18 mouse cellular contexts compared by ENCODE assay signal in the genomic region with DNA sequence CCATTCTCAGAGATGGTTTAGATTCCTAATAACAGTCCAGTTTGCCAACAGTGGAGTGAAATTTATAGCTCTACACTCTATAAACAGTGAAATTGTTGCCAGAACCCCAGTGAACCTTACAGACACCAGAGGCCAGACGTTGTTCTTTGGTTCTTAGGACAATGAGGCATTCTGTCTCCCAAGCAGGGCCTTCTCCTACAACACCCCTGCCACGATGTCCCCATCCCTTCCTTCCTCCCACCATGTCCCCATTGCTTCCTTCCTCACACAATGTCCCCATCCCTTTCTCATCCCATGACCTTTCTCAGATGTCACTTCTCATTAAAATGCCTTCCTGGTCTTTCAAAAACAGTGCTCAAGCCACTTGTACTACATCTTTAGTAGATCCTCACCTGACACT. TPM values are rescaled to one million over a fixed set of nuclear protein-coding genes. Genes with fewer than 3 reads are reported as not detected.
"Had no signal": no experiment of that assay in that cellular context is flagged by ENCODE, and none has a peak within 500 bp of the region (broad histone marks: within the 10 kb centered on the region; RNA-seq: fewer than 3 reads in every experiment).

No protein-coding gene starts in this region.

- H3K4me2 ChIP-seq: liver, embryonic 13.5 days; lung, embryonic 15.5 days; midbrain, embryonic 13.5 days; neural tube, embryonic 13.5 days had no signal

- H3K4me1 ChIP-seq: liver, embryonic 13.5 days had no signal

- H3K27ac ChIP-seq: left cerebral cortex, adult 2 months; liver, embryonic 13.5 days; macrophage; midbrain, embryonic 10.5 days; midbrain, embryonic 13.5 days; neural tube, embryonic 13.5 days had no signal

- H3K4me3 ChIP-seq: left cerebral cortex, adult 2 months; liver, embryonic 13.5 days; lung, embryonic 15.5 days; megakaryocyte, embryonic 14.5 days; midbrain, embryonic 10.5 days; midbrain, embryonic 13.5 days; myocyte; neural tube, embryonic 13.5 days had no signal

- H3K36me3 ChIP-seq: liver, embryonic 13.5 days; lung, embryonic 15.5 days; midbrain, embryonic 10.5 days; midbrain, embryonic 13.5 days; neural tube, embryonic 13.5 days had no signal

- H3K9me3 ChIP-seq: liver, embryonic 13.5 days; lung, embryonic 15.5 days; megakaryocyte, embryonic 14.5 days; midbrain, embryonic 10.5 days; midbrain, embryonic 13.5 days; neural tube, embryonic 13.5 days had no signal

- DNase-seq: kidney, adult 18-20 months; kidney, adult 9 months; liver, embryonic 13.5 days; thymus, adult 2 months; thymus, postnatal 14 days; thymus, postnatal 4 days had no signal

- H3K9ac ChIP-seq: liver, embryonic 13.5 days; lung, embryonic 15.5 days; midbrain, embryonic 13.5 days; neural tube, embryonic 13.5 days had no signal

- ATAC-seq: midbrain, embryonic 13.5 days; midbrain, embryonic 16.5 days had no signal

- H3K27me3 ChIP-seq: liver, embryonic 13.5 days; lung, embryonic 15.5 days; midbrain, embryonic 13.5 days; neural tube, embryonic 13.5 days had no signal

RNA-seq across cellular contexts. Expression of gene Apod, which starts 3.8 kb away (rescaled TPM):
- total RNA-seq: liver, adult 2 months; monocyte, adult 5-6 weeks had no signal
- polyA plus RNA-seq: liver, adult 2 months; liver, embryonic 16.5 days had no signal
